Mouse (Mus musculus) cerebellum, adult 11-12 months (tissue): ENCODE data around the gene Gse1.
A peak's percentile ranks its signal among the peaks of the same experiment; 100 is the strongest.

ENCODE experiments used
- DNase-seq: peaks from one replicate; pipeline ENCODE4 v3.0.0; 2022

Gse1 gene

GRCm38 (mm10) chr8:120505082-120505511 lies 276.8 kb downstream of the Gse1 start:
- peak; percentile 90 for DNase-seq

GRCm38 (mm10) chr8:120505619-120506310 lies 277.5 kb downstream of the Gse1 start:
- peak; percentile 73 for DNase-seq

GRCm38 (mm10) chr8:120506562-120506961 lies 278.3 kb downstream of the Gse1 start:
- DNase-seq: no peak

- DNase-seq: no peak
Measured at GRCm38 (mm10) chr8:120507290-120507689, 279.0 kb downstream of the Gse1 start.

GRCm38 (mm10) chr8:120509136-120510034 lies 281.1 kb downstream of the Gse1 start:
- DNase-seq: no peak

- DNase-seq: no peak
Measured at GRCm38 (mm10) chr8:120510035-120510416, 281.8 kb downstream of the Gse1 start.

- DNase-seq: no peak
Measured at GRCm38 (mm10) chr8:120510863-120511457, 282.7 kb downstream of the Gse1 start.

GRCm38 (mm10) chr8:120511737-120512136 lies 283.5 kb downstream of the Gse1 start:
- no peak for DNase-seq

- DNase-seq: no peak
Measured at GRCm38 (mm10) chr8:120512326-120512725, 284.1 kb downstream of the Gse1 start.

GRCm38 (mm10) chr8:120513145-120513544 lies 284.9 kb downstream of the Gse1 start:
- DNase-seq: no peak

- DNase-seq: peak; percentile 63
Measured at GRCm38 (mm10) chr8:120513638-120514461, 285.6 kb downstream of the Gse1 start.

- DNase-seq: no peak
Measured at GRCm38 (mm10) chr8:120515214-120515613, 287.0 kb downstream of the Gse1 start.

GRCm38 (mm10) chr8:120515650-120516049 lies 287.4 kb downstream of the Gse1 start:
- DNase-seq: no peak

GRCm38 (mm10) chr8:120516182-120516755 lies 288.0 kb downstream of the Gse1 start:
- DNase-seq: no peak

GRCm38 (mm10) chr8:120517666-120518410 lies 289.6 kb downstream of the Gse1 start:
- no peak for DNase-seq

GRCm38 (mm10) chr8:120518736-120519534 lies 290.7 kb downstream of the Gse1 start:
- DNase-seq: peak; percentile 72

GRCm38 (mm10) chr8:120520287-120520686 lies 292.0 kb downstream of the Gse1 start:
- DNase-seq: no peak

GRCm38 (mm10) chr8:120520707-120521590 lies 292.7 kb downstream of the Gse1 start:
- DNase-seq: peak; percentile 89

- no peak for DNase-seq
Measured at GRCm38 (mm10) chr8:120521591-120521965, 293.3 kb downstream of the Gse1 start.

- DNase-seq: no peak
Measured at GRCm38 (mm10) chr8:120523641-120524040, 295.4 kb downstream of the Gse1 start.
